Mouse (Mus musculus) heart, embryonic 12.5 days (tissue): ENCODE measurements around the gene Tiam1. TPM values are rescaled to one million over a fixed set of nuclear protein-coding genes. Genes with fewer than 3 reads are reported as not detected.

Source experiments
- ATAC-seq: fragments of 200-750 bp; cut with Nextera tagmentation; 2 replicates; pipeline ENCODE4 v1.8.0; 2017; ENCODE audit warnings: moderate TSS enrichment, moderate library complexity; ENCODE audit not compliant: insufficient number of reproducible peaks, low FRiP score
- H3K27ac ChIP-seq: fragments of 300-500 bp; sonication (generic); 2 replicates; pipeline ENCODE4 v1.5.1; 2016; ENCODE audit warnings: mild to moderate bottlenecking, moderate library complexity; ENCODE audit not compliant: poor library complexity, severe bottlenecking
- H3K27me3 ChIP-seq: fragments of 300-500 bp; sonication (generic); replicated peaks from 2 replicates; pipeline ENCODE4 v1.6.1; 2016; ENCODE audit warnings: mild to moderate bottlenecking, moderate library complexity
- H3K36me3 ChIP-seq: fragments of 300-500 bp; sonication (generic); 2 replicates; pipeline ENCODE4 v1.6.1; 2016; ENCODE audit warnings: mild to moderate bottlenecking, moderate library complexity
- H3K4me1 ChIP-seq: fragments of 300-500 bp; sonication (generic); replicated peaks from 2 replicates; pipeline ENCODE4 v1.6.1; 2016; ENCODE audit warnings: mild to moderate bottlenecking
- H3K4me2 ChIP-seq: fragments of 300-500 bp; sonication (generic); 2 replicates; pipeline ENCODE4 v1.6.1; 2016; ENCODE audit warnings: mild to moderate bottlenecking, moderate library complexity
- H3K4me3 ChIP-seq: fragments of 300-500 bp; sonication (generic); 2 replicates; pipeline ENCODE4 v1.5.1; 2016; ENCODE audit warnings: mild to moderate bottlenecking
- H3K9ac ChIP-seq: fragments of 300-500 bp; sonication (generic); 2 replicates; pipeline ENCODE4 v1.6.1; 2016; ENCODE audit warnings: mild to moderate bottlenecking, moderate library complexity
- H3K9me3 ChIP-seq: fragments of 300-500 bp; sonication (generic); replicated peaks from 2 replicates; pipeline ENCODE4 v1.6.1; 2016; ENCODE audit warnings: mild to moderate bottlenecking, moderate library complexity
- WGBS: fragments of 180-500 bp; shearing (Covaris S2); methylation state at CpG from one replicate; pipeline ENCODE4 v1.1.7; 2016; 5-methylcytosine and 5-hydroxymethylcytosine counted together
- polyA plus RNA-seq: library from polyadenylated mRNA; unstranded; fragments of >200 nt; fragmentation: Nextera tagmentation; extraction: Ambion mirVana; gene quantifications from 2 replicates; pipeline ENCODE4 v1.2.1, GENCODE M21; 2016

Tiam1 gene
- polyA plus RNA-seq, 1 experiment from 2014 or later, result 16.9 TPM

- no peaks in the 10 kb centered on the region for H3K27me3 ChIP-seq
- peaks cover 16% of the 10 kb centered on the region for H3K4me1 ChIP-seq
- WGBS, result 69% methylated on average over 8 of the region's 8 CpGs
- no peak overlapping the region for H3K27ac ChIP-seq
- no peaks in the 10 kb centered on the region for H3K36me3 ChIP-seq
- H3K9me3 ChIP-seq, result no peaks in the 10 kb centered on the region
- ATAC-seq, result no peak
- H3K4me3 ChIP-seq, result no peak overlapping the region
- no peak overlapping the region for H3K9ac ChIP-seq
- no peak overlapping the region for H3K4me2 ChIP-seq
Measured at GRCm38 (mm10) chr16:90171416-90171815, 27.8 kb upstream of the Tiam1 start.

GRCm38 (mm10) chr16:90170676-90171075, 27.1 kb upstream of the Tiam1 start:
- peaks cover 12% of the 10 kb centered on the region for H3K4me1 ChIP-seq
- H3K36me3 ChIP-seq, result no peaks in the 10 kb centered on the region
- no peaks in the 10 kb centered on the region for H3K27me3 ChIP-seq
- no peak overlapping the region for H3K27ac ChIP-seq
- no peak overlapping the region for H3K4me2 ChIP-seq
- ATAC-seq, result no peak
- H3K4me3 ChIP-seq, result no peak overlapping the region
- H3K9ac ChIP-seq, result no peak overlapping the region
- no peaks in the 10 kb centered on the region for H3K9me3 ChIP-seq
- WGBS, result 91% methylated on average over 1 of the region's 1 CpGs

DNA sequence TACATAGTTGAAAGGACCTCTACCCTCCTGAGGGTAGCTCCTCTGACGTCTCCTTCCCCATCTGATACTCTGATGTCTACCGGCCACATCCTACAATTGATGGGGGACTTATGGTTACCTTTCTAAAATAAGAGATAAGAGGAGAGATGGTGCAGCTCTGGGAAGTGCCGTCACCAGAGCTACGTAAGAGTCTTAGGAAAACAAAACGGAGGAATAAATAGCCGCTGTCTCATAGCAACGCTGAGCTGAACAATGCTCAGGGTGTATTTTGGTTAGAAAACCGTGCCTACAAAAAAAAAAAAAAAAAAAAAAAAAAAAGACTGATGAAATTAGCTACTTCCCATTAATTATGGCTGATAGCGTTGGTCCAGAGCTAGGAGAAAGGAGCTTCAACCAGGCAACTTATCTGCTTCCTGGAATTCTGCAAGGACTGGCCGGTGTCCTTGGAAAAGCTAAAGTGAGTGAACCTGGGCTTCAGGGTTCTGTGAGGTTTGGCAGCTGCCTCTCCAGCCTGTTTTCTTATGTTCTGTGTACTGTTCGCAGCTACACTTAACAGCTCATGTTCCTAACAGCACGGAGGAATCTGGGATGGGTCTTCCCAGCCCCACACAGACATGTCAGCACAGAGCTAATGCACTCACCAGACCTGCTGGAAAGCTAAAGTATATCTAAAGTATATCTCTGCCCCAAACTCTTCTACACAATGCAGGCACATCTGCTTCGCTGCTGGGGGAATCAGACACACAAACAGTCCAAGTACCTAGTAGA, 26.5 kb upstream of the Tiam1 start:
- no peak overlapping the region for H3K27ac ChIP-seq
- ATAC-seq, result no peak
- H3K4me2 ChIP-seq, result no peak overlapping the region
- H3K36me3 ChIP-seq, result no peaks in the 10 kb centered on the region
- H3K27me3 ChIP-seq, result no peaks in the 10 kb centered on the region
- no peak overlapping the region for H3K9ac ChIP-seq
- H3K4me3 ChIP-seq, result no peak overlapping the region
- peaks cover 12% of the 10 kb centered on the region for H3K4me1 ChIP-seq
- WGBS, result 31% methylated on average over 13 of the region's 13 CpGs
- no peaks in the 10 kb centered on the region for H3K9me3 ChIP-seq

- Histone ChIP-seq H3K27me3 (no peaks in the 10 kb centered on the region), H3K9ac (no peak overlapping the region), H3K27ac (no peak overlapping the region), H3K36me3 (no peaks in the 10 kb centered on the region), H3K4me3 (no peak overlapping the region), H3K4me2 (no peak overlapping the region), H3K9me3 (no peaks in the 10 kb centered on the region), H3K4me1 (peaks cover 9% of the 10 kb centered on the region)
- 35% methylated on average over 10 of the region's 10 CpGs for WGBS
- ATAC-seq, result no peak
Measured at GRCm38 (mm10) chr16:90167646-90168045, 24.1 kb upstream of the Tiam1 start.

DNA sequence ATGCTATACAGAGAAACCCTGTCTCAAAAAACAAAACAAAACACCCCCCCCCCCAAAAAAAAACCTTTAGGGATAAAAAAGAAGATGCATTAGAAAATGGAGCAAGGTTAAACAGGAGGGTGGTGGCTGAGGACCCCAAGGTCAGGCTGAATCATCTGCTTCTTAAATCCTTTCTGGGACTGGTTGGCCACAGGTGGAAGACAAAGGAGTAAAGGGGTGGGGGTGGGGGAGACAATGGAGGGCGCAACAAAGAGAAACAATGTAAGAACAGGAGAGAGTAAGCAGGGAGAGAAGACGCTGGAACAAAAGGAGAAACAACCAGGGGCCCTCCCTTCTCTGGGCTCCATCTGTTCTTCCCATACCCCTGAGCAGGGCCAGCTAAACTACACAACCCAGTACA, 21.9 kb upstream of the Tiam1 start:
- Histone ChIP-seq H3K4me2 (no peak overlapping the region), H3K4me3 (no peak overlapping the region), H3K36me3 (no peaks in the 10 kb centered on the region), H3K9ac (no peak overlapping the region), H3K27ac (no peak overlapping the region), H3K4me1 (peaks cover 8% of the 10 kb centered on the region), H3K9me3 (no peaks in the 10 kb centered on the region), H3K27me3 (no peaks in the 10 kb centered on the region)
- 71% methylated on average over 2 of the region's 2 CpGs for WGBS
- ATAC-seq, result no peak

DNA sequence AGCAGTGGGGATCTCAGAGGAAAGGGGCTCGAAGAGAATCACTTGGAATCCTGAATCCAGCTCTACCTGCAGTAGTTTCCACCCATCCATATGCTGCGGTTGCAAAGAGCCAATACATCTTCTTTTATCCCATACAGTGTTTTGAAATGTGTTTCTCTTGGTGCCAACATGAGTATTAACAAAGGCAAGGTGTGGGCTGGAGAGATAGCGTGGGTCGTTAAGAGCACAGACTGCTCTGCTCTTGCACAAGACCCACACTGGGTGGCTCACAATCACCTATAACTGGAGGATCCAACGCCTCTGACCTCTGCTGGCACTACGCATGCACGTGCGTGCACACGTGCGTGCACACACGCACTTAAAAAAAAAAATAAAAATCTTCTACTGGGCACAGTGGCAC, 21.4 kb upstream of the Tiam1 start:
- Histone ChIP-seq H3K27ac (no peak overlapping the region), H3K4me2 (no peak overlapping the region), H3K27me3 (no peaks in the 10 kb centered on the region), H3K4me3 (no peak overlapping the region), H3K4me1 (peaks cover 3% of the 10 kb centered on the region), H3K36me3 (no peaks in the 10 kb centered on the region), H3K9me3 (no peaks in the 10 kb centered on the region), H3K9ac (no peak overlapping the region)
- WGBS, result 85% methylated on average over 11 of the region's 11 CpGs
- no peak for ATAC-seq

- no peaks in the 10 kb centered on the region for H3K9me3 ChIP-seq
- no peak overlapping the region for H3K4me2 ChIP-seq
- no peaks in the 10 kb centered on the region for H3K27me3 ChIP-seq
- H3K36me3 ChIP-seq, result no peaks in the 10 kb centered on the region
- H3K27ac ChIP-seq, result no peak overlapping the region
- H3K4me1 ChIP-seq, result peaks cover 5% of the 10 kb centered on the region
- WGBS, result 46% methylated on average over 7 of the region's 7 CpGs
- no peak overlapping the region for H3K9ac ChIP-seq
- no peak for ATAC-seq
- H3K4me3 ChIP-seq, result no peak overlapping the region
Measured at GRCm38 (mm10) chr16:90155080-90155479, 11.5 kb upstream of the Tiam1 start.

- no peak overlapping the region for H3K9ac ChIP-seq
- 85% methylated on average over 6 of the region's 6 CpGs for WGBS
- no peaks in the 10 kb centered on the region for H3K9me3 ChIP-seq
- ATAC-seq, result no peak
- no peaks in the 10 kb centered on the region for H3K27me3 ChIP-seq
- no peak overlapping the region for H3K4me3 ChIP-seq
- no peaks in the 10 kb centered on the region for H3K36me3 ChIP-seq
- no peak overlapping the region for H3K27ac ChIP-seq
- H3K4me2 ChIP-seq, result no peak overlapping the region
- H3K4me1 ChIP-seq, result peaks cover 15% of the 10 kb centered on the region
Measured at GRCm38 (mm10) chr16:90150820-90151219, 7.3 kb upstream of the Tiam1 start.

DNA sequence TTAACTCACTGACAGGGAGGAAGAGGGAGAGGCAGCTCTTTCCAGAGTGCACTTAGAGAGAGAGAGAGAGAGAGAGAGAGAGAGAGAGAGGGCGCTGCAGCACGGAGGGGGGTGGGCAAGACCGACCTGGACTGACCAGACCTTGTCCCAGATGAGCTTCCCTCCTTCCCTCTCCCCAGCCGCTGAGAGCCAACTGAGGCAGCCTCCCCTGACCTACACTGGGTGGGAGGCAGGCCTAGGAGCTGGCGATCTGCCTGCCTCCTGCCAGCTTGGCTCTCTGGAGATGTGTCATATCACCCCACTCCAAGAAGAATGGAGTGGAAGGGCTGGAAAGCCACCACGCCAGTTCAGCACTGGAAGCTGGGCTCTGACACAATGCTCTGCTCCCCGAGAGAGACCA, 6.6 kb upstream of the Tiam1 start:
- no peak overlapping the region for H3K4me3 ChIP-seq

DNA sequence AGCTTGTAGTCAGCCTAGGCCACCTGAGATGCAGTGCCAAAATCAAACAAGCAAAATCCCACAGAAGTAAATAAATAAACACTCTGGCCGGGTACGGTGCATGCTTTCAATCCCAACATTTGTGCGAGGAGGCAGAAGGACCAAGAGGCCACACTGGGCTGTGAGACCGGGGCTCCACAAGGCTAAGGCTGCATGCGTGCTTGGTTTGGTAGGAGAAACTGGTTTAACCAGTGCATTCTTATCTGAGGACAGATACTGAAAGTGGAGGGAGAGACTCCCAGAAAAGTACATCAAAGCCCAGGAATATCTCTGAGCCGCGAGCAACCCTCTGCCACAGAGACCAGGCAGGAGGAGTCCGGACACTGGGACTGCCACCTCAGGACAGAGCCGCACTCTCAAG, 5.8 kb upstream of the Tiam1 start:
- Histone ChIP-seq H3K4me3 (no peak overlapping the region), H3K9me3 (no peaks in the 10 kb centered on the region), H3K36me3 (no peaks in the 10 kb centered on the region), H3K27me3 (no peaks in the 10 kb centered on the region), H3K4me1 (peaks cover 22% of the 10 kb centered on the region), H3K27ac (peak overlapping the region; percentile 18; the same call in 1 of the 2 replicates), H3K4me2 (0 out of 2 replicates have a peak overlapping the region, but pooled peaks have one; percentile 15), H3K9ac (0 out of 2 replicates have a peak overlapping the region, but pooled peaks have one; percentile 29)
- WGBS, result 40% methylated on average over 9 of the region's 9 CpGs
- ATAC-seq, result no peak

More for the DNA sequence above, 6.6 kb upstream of the Tiam1 start:
- H3K4me1 ChIP-seq, result peaks cover 15% of the 10 kb centered on the region
- no peaks in the 10 kb centered on the region for H3K27me3 ChIP-seq
- H3K27ac ChIP-seq, result 0 out of 2 replicates have a peak overlapping the region, but pooled peaks have one; percentile 32
- ATAC-seq, result no peak
- no peaks in the 10 kb centered on the region for H3K9me3 ChIP-seq
- 42% methylated on average over 7 of the region's 7 CpGs for WGBS
- no peak overlapping the region for H3K9ac ChIP-seq
- no peak overlapping the region for H3K4me2 ChIP-seq
- no peaks in the 10 kb centered on the region for H3K36me3 ChIP-seq

DNA sequence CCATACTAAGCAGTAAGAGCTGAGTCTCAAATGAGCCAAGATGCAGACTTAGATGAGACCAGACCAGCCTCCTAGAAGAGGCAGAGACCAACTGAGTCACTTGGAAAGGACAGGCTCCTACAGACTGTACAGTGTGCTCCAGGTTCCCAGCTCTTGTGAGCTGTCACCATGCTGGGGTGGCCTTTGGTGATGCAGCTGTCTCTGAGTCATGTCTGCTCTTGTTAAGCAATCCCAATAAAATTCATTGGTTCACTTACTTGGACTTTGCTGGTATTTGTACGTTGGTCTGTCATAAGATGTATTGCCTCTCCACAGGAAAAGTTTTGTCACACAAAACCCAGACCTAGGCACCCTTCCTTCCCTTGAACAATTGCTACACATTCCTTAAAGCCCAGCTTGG, 1.7 kb upstream of the Tiam1 start:
- WGBS, result 100% methylated on average over 1 of the region's 1 CpGs
- no peaks in the 10 kb centered on the region for H3K9me3 ChIP-seq
- H3K9ac ChIP-seq, result no peak overlapping the region
- H3K4me3 ChIP-seq, result no peak overlapping the region
- peaks cover 27% of the 10 kb centered on the region for H3K4me1 ChIP-seq
- H3K27me3 ChIP-seq, result no peaks in the 10 kb centered on the region
- H3K27ac ChIP-seq, result no peak overlapping the region
- H3K36me3 ChIP-seq, result no peaks in the 10 kb centered on the region
- no peak for ATAC-seq
- no peak overlapping the region for H3K4me2 ChIP-seq

- Histone ChIP-seq H3K27ac (peak overlapping the region; percentile 32; the same call in 1 of the 2 replicates), H3K4me2 (peak overlapping the region; percentile 99), H3K36me3 (no peaks in the 10 kb centered on the region), H3K9ac (peak overlapping the region; percentile 66), H3K4me1 (peaks cover 26% of the 10 kb centered on the region), H3K27me3 (no peaks in the 10 kb centered on the region), H3K9me3 (no peaks in the 10 kb centered on the region), H3K4me3 (peak overlapping the region; percentile 66)
- WGBS, result 14% methylated on average over 13 of the region's 13 CpGs
- ATAC-seq, result no peak
Measured at GRCm38 (mm10) chr16:90144541-90144940, 972 bp upstream of the Tiam1 start.
